Mouse (Mus musculus): ENCODE data around the gene Sema6d. TPM values are rescaled to one million over a fixed set of nuclear protein-coding genes. Genes with fewer than 3 reads are reported as not detected.

The Sema6d gene
- polyA plus RNA-seq, 1 experiment from 2014 or later, result 19.0 TPM

- Histone ChIP-seq H3K9ac (ENCODE audit: low read length) (no peak overlapping the region), H3K4me2 (ENCODE audit: low read depth, low read length) (no peak overlapping the region), H3K27ac (ENCODE audit: low read length) (no peak overlapping the region), H3K27me3 (ENCODE audit: control insufficient read depth, insufficient read depth, low read depth, low read length) (0 out of 2 replicates have a peak, but pooled peaks cover 3% of the 10 kb centered on the region), H3K4me3 (ENCODE audit: low read length) (no peak overlapping the region), H3K9me3 (ENCODE audit: control insufficient read depth, low read length) (no peaks in the 10 kb centered on the region), H3K4me1 (replicated peaks; ENCODE audit: control insufficient read depth, insufficient read depth, low read length) (no peaks in the 10 kb centered on the region), H3K36me3 (ENCODE audit: control insufficient read depth, insufficient read depth, low read length) (no peaks in the 10 kb centered on the region)
- ATAC-seq (ENCODE audit: low read depth), result no peak
- 71% methylated on average over 9 of the region's 9 CpGs for WGBS
Measured at GRCm38 (mm10) chr2:124601702-124602378, 512.1 kb downstream of the Sema6d start.

- Histone ChIP-seq H3K27me3 (ENCODE audit: control insufficient read depth, insufficient read depth, low read depth, low read length) (0 out of 2 replicates have a peak, but pooled peaks cover 3% of the 10 kb centered on the region), H3K4me1 (replicated peaks; ENCODE audit: control insufficient read depth, insufficient read depth, low read length) (peaks cover 3% of the 10 kb centered on the region; the same call in 1 of the 2 replicates), H3K36me3 (ENCODE audit: control insufficient read depth, insufficient read depth, low read length) (no peaks in the 10 kb centered on the region), H3K4me3 (ENCODE audit: low read length) (no peak overlapping the region), H3K27ac (ENCODE audit: low read length) (no peak overlapping the region), H3K4me2 (ENCODE audit: low read depth, low read length) (no peak overlapping the region), H3K9ac (ENCODE audit: low read length) (no peak overlapping the region), H3K9me3 (ENCODE audit: control insufficient read depth, low read length) (no peaks in the 10 kb centered on the region)
- ATAC-seq (ENCODE audit: low read depth), result no peak
- 49% methylated on average over 8 of the region's 8 CpGs for WGBS
Measured at GRCm38 (mm10) chr2:124602379-124602913, 512.7 kb downstream of the Sema6d start.

GRCm38 (mm10) chr2:124605341-124605740, 515.6 kb downstream of the Sema6d start:
- no peaks in the 10 kb centered on the region for H3K36me3 ChIP-seq (ENCODE audit: control insufficient read depth, insufficient read depth, low read length)
- 0 out of 2 replicates have a peak, but pooled peaks cover 3% of the 10 kb centered on the region for H3K27me3 ChIP-seq (ENCODE audit: control insufficient read depth, insufficient read depth, low read depth, low read length)
- no peak for ATAC-seq (ENCODE audit: low read depth)
- H3K4me3 ChIP-seq (ENCODE audit: low read length), result no peak overlapping the region
- H3K4me2 ChIP-seq (ENCODE audit: low read depth, low read length), result no peak overlapping the region
- no peak overlapping the region for H3K9ac ChIP-seq (ENCODE audit: low read length)
- peaks cover 14% of the 10 kb centered on the region for H3K4me1 ChIP-seq (replicated peaks; ENCODE audit: control insufficient read depth, insufficient read depth, low read length)
- 90% methylated on average over 1 of the region's 1 CpGs for WGBS
- no peaks in the 10 kb centered on the region for H3K9me3 ChIP-seq (ENCODE audit: control insufficient read depth, low read length)
- no peak overlapping the region for H3K27ac ChIP-seq (ENCODE audit: low read length)

DNA sequence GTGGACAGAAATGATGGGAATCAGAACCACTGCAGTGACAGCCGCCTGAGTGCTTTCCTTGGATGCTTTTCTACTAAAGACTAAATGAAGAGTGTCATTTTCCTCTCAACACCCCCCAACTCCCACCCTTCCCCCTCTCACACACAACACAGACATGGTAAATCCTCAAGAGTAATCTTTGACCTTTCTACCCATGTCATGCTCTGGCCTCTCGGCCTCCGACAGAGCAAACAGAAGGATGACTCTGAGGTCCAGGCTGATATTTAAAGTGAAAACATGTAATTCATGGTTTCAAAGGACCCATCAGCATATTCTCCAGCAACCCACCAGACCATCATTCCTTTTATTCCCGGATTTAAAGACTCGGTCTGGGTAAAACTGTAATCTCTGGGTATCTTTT, 518.2 kb downstream of the Sema6d start:
- ATAC-seq (ENCODE audit: low read depth), result no peak
- H3K4me2 ChIP-seq (ENCODE audit: low read depth, low read length), result no peak overlapping the region
- H3K27me3 ChIP-seq (ENCODE audit: control insufficient read depth, insufficient read depth, low read depth, low read length), result peaks cover 6% of the 10 kb centered on the region; the same call in 1 of the 2 replicates
- H3K4me3 ChIP-seq (ENCODE audit: low read length), result no peak overlapping the region
- H3K4me1 ChIP-seq (replicated peaks; ENCODE audit: control insufficient read depth, insufficient read depth, low read length), result peaks cover 18% of the 10 kb centered on the region
- WGBS, result 48% methylated on average over 5 of the region's 5 CpGs
- H3K9me3 ChIP-seq (ENCODE audit: control insufficient read depth, low read length), result no peaks in the 10 kb centered on the region
- no peak overlapping the region; the same call in 1 of the 2 replicates for H3K27ac ChIP-seq (ENCODE audit: low read length)
- no peak overlapping the region for H3K9ac ChIP-seq (ENCODE audit: low read length)
- H3K36me3 ChIP-seq (ENCODE audit: control insufficient read depth, insufficient read depth, low read length), result no peaks in the 10 kb centered on the region

GRCm38 (mm10) chr2:124608546-124608945, 518.8 kb downstream of the Sema6d start:
- Histone ChIP-seq H3K9ac (ENCODE audit: low read length) (no peak overlapping the region), H3K9me3 (ENCODE audit: control insufficient read depth, low read length) (no peaks in the 10 kb centered on the region), H3K4me2 (ENCODE audit: low read depth, low read length) (peak overlapping the region; percentile 89), H3K4me1 (replicated peaks; ENCODE audit: control insufficient read depth, insufficient read depth, low read length) (peaks cover 18% of the 10 kb centered on the region), H3K27me3 (ENCODE audit: control insufficient read depth, insufficient read depth, low read depth, low read length) (peaks cover 6% of the 10 kb centered on the region; the same call in 1 of the 2 replicates), H3K36me3 (ENCODE audit: control insufficient read depth, insufficient read depth, low read length) (no peaks in the 10 kb centered on the region), H3K4me3 (ENCODE audit: low read length) (no peak overlapping the region), H3K27ac (ENCODE audit: low read length) (peak overlapping the region; percentile 36)
- WGBS, result 41% methylated on average over 4 of the region's 4 CpGs
- no peak for ATAC-seq (ENCODE audit: low read depth)

DNA sequence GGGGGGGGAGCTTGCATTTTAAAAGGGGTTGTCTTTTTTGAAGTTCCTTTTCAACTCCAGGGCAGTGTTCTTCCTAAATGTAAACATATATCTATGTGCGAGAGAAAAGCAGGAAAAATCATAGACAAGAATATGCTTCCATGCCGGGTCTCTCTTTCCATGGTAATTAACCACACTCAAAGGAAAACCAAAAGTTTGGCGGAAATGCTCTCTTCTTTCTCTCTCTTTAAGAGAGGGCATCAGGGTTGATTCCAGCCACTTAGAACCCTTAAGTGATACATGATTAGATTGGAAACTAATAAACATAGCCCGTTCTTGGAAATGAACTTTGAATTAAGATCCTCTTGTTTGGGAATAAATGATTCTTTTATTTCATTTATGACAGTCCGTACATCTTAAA, 519.2 kb downstream of the Sema6d start:
- 15% methylated on average over 5 of the region's 5 CpGs for WGBS
- ATAC-seq (ENCODE audit: low read depth), result no peak
- H3K27me3 ChIP-seq (ENCODE audit: control insufficient read depth, insufficient read depth, low read depth, low read length), result peaks cover 6% of the 10 kb centered on the region; the same call in 1 of the 2 replicates
- peak overlapping the region; percentile 89 for H3K4me2 ChIP-seq (ENCODE audit: low read depth, low read length)
- H3K4me3 ChIP-seq (ENCODE audit: low read length), result peak overlapping the region; percentile 72
- H3K36me3 ChIP-seq (ENCODE audit: control insufficient read depth, insufficient read depth, low read length), result no peaks in the 10 kb centered on the region
- H3K27ac ChIP-seq (ENCODE audit: low read length), result peak overlapping the region; percentile 99
- H3K4me1 ChIP-seq (replicated peaks; ENCODE audit: control insufficient read depth, insufficient read depth, low read length), result peaks cover 18% of the 10 kb centered on the region
- H3K9me3 ChIP-seq (ENCODE audit: control insufficient read depth, low read length), result no peaks in the 10 kb centered on the region
- H3K9ac ChIP-seq (ENCODE audit: low read length), result peak overlapping the region; percentile 89; the same call in 1 of the 2 replicates

DNA sequence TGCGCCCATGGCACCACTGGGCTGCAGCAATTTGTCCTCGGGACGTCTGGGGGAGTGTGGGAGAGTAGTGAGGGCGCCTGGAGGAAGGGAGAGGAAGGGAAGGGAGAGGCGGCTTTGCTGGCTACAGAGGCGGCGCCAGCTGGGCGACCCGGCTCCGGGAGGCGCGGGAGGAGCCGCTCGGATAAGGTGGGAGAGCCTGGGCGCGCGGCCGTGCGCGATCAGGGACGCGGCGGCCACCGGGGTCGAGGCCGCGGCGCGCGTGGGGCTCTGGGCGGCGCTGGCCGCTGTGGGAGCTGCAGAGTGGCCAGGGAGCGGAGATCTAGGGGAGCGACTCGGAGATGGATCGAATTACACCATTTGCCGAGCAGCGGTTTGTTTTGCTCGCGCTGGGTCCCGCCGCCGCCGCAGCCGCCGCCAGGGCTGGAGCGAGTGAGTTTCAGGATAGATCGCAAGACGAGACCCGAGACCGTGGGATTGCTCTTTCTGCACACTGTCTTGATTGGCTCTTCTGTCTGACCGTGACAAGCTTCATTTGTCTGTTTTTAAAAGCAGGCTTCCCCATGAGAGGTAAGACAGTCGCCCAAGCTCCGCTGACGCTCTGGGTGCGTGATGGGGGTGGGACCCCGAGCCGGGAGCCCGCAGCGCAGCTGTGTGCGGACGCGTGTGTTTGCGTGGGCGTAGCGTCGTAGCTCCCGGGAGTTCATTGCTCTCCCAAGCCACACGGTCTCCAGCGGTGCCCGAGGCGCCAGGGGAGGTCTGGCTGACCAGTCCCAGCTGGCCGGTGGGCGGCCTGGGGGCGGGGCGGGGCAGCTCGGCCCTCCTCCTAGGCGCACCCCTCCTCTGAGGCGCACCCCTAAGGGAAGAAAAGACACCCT, 520.2 kb downstream of the Sema6d start:
- Histone ChIP-seq H3K4me2 (ENCODE audit: low read depth, low read length) (peak overlapping the region; percentile 89), H3K4me3 (ENCODE audit: low read length) (peak overlapping the region; percentile 72), H3K9me3 (ENCODE audit: control insufficient read depth, low read length) (no peaks in the 10 kb centered on the region), H3K27me3 (ENCODE audit: control insufficient read depth, insufficient read depth, low read depth, low read length) (peaks cover 6% of the 10 kb centered on the region; the same call in 1 of the 2 replicates), H3K4me1 (replicated peaks; ENCODE audit: control insufficient read depth, insufficient read depth, low read length) (peaks cover 18% of the 10 kb centered on the region), H3K36me3 (ENCODE audit: control insufficient read depth, insufficient read depth, low read length) (no peaks in the 10 kb centered on the region), H3K27ac (ENCODE audit: low read length) (peak overlapping the region; percentile 99), H3K9ac (ENCODE audit: low read length) (peak overlapping the region; percentile 89)
- WGBS, result under 1% methylated on average over 75 of the region's 80 CpGs
- ATAC-seq (ENCODE audit: low read depth), result peak; percentile 98

DNA sequence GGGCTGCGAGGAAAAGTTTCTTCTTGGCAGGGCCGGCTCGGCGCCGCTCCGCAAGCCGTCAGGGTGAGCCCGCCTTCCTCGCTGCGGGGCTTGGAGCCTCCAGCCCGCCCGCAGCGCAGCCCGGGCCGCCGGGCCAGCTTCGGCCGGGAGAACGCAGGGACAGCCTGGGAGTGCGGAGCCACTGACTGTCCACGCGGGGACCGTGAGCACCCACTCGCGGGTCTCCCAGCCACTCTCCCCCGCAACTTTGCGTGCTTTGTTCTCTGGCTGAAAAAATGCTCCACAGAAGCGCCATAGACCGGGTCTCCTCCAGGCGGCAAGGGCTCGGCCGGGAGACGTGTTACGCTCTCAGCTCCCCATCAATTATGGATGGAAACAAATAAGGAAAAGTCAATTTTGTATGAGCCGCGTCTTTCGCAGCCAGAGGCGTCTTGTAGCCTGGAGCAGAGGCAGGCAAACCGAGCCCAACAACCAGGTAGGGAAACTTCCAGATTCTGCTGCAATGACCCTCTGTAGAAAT, 520.9 kb downstream of the Sema6d start:
- under 1% methylated on average over 39 of the region's 39 CpGs for WGBS
- no peak for ATAC-seq (ENCODE audit: low read depth)
- no peaks in the 10 kb centered on the region for H3K9me3 ChIP-seq (ENCODE audit: control insufficient read depth, low read length)
- H3K4me2 ChIP-seq (ENCODE audit: low read depth, low read length), result peak overlapping the region; percentile 89
- peak overlapping the region; percentile 72 for H3K4me3 ChIP-seq (ENCODE audit: low read length)
- peaks cover 6% of the 10 kb centered on the region; the same call in 1 of the 2 replicates for H3K27me3 ChIP-seq (ENCODE audit: control insufficient read depth, insufficient read depth, low read depth, low read length)
- peak overlapping the region; percentile 99 for H3K27ac ChIP-seq (ENCODE audit: low read length)
- peaks cover 20% of the 10 kb centered on the region for H3K4me1 ChIP-seq (replicated peaks; ENCODE audit: control insufficient read depth, insufficient read depth, low read length)
- no peaks in the 10 kb centered on the region for H3K36me3 ChIP-seq (ENCODE audit: control insufficient read depth, insufficient read depth, low read length)
- H3K9ac ChIP-seq (ENCODE audit: low read length), result peak overlapping the region; percentile 89

Measured in lung, embryonic 16.5 days (tissue).